Mouse (Mus musculus) granulocyte monocyte progenitor cell, adult 5-6 weeks (primary cell): ENCODE measurements around the gene Rpp25l. TPM values are rescaled to one million over a fixed set of nuclear protein-coding genes. Genes with fewer than 3 reads are reported as not detected.

Experiments
- ATAC-seq: replicated peaks from 2 replicates; pipeline ENCODE4 v1.8.0; 2016; ENCODE audit warnings: mild to moderate bottlenecking, moderate TSS enrichment, inconsistent platforms; ENCODE audit not compliant: poor library complexity, severe bottlenecking
- total RNA-seq, 2 experiments: library from RNA; stranded (forward) in 1 of 2; stranded (reverse) in 1 of 2; fragments of 200-712, 200-1000 nt in 1 of 2; fragments of >200 nt in 1 of 2; fragmentation: Nextera tagmentation in 1 of 2; gene quantifications; 2 replicates each; pipeline ENCODE4 v1.2.3; 2014 to 2017

Rpp25l gene
- total RNA-seq, 2 experiments from 2014 or later = 20.1 to 23.0 TPM

DNA sequence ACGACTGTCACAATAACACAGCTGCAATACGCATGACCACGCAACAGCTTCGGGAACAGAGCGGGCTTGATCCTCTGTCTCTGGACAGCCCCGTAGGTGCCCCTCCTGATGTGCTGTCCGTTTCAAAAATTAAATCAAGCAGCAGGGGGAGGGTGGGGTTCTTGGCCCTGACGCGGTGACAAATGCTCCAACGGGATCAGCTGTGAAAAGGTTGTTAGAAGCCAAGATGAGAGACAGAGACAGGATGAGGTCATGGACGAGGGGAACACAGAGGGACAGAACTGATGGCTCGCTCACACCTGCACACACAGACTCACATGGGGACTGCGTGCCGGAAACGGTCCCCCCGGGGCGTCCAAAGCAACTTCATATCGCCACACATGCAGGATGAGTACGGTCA lies 40.1 kb downstream of the Rpp25l start:
- ATAC-seq = no peak

DNA sequence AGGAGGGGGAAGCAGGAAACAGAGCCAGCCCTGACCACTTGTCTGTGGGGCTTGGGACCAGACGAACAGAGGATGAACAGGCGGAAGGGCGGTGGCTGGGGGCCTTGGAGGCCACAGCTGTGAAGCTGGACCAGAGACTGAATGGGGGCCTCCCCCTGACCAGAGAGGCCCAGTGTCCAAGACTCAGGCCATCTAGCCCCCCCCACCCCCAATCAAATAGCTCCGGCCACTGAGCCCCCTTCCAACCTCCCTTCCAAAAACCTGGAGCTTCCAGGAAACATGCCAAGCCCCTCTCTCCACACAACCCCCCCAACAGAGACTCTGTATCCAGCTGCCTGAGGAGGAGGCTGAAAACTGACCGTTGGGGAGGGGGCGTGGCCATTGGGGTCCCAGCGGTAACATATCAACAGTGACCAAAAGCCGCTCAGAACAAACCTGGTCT lies 40.8 kb downstream of the Rpp25l start:
- ATAC-seq = no peak

DNA sequence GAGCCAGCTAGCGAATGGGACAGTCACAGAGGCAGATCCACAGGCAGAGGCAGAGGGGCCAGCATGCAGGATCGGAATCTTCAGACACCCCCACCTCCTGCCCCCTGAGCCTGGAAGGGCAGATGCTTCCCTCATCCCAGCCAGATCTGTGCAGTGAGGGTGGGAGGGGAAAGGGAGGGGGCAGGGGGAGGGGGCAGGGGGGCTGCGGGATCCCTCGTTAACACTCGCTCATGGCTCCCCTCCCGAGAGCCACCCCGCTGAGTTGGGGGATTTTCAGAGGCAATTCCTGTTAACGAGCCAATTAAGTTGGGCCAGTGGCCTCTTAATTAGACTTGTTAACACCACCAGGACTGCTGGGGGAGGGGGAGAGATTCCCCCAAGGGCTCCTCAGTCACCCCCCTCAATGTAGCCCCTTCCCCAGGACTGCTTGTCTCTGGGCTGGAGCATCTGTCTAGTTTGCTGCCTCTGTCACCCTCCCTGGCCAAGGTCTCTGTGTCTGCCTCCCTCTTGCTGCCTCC lies 41.3 kb downstream of the Rpp25l start:
- no peak for ATAC-seq

DNA sequence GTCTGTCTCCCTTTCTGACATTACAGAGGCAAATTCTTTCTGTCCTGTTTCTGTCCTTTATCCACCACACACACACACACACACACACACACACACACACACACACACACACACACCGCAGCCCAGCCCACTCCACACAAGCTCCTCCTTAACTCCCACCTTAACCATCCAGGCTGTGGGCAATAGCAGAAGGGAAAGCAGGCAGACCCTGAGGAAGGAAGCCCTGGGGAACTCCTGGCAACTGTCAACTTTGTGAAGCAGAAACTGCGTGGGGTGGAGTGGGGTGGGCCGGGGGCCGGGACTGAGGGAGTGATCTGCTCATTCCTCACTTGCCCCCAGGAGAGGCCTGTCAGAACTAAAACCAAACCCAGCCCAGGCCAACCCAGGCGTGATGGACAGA lies 41.8 kb downstream of the Rpp25l start:
- ATAC-seq = no peak

DNA sequence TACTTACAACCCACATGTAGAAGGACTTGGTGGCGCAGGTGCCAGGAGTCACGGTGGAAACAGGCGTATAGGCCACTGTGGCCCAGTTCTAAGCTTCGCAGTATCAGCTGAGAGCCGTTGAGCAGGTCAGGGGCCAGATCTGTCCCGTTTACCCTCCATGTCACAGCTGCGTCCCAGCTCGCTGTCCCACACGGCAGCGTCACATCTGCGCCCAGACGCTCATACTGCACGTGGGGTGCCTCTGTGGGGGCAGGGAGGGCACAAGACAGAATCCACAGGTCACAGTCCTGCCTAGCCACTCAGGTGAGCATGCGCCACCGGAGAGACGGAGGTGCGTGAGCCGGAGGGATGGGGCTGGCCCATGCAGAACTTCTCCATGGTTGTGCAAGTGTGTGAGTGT lies 42.5 kb downstream of the Rpp25l start:
- no peak for ATAC-seq

DNA sequence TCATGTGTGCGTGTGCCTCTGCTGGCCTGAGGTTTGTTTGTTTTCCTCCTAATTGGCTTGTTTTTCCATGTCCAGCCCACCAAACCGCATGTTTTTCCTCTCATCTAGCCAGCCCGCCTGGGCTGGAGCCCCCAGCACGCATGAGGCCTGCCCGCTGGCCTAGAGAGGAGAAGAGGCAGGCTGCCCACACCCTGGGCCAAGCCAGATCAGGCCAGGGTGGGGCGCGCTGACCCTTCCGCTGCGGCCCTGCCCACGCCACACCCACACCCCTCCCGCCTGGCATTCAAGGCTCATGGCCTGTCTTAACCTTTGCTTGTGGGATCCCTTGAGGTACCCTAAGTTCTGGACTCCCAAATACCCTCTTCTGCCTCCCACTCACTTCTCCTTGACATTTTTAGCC lies 46.7 kb downstream of the Rpp25l start:
- no peak for ATAC-seq

DNA sequence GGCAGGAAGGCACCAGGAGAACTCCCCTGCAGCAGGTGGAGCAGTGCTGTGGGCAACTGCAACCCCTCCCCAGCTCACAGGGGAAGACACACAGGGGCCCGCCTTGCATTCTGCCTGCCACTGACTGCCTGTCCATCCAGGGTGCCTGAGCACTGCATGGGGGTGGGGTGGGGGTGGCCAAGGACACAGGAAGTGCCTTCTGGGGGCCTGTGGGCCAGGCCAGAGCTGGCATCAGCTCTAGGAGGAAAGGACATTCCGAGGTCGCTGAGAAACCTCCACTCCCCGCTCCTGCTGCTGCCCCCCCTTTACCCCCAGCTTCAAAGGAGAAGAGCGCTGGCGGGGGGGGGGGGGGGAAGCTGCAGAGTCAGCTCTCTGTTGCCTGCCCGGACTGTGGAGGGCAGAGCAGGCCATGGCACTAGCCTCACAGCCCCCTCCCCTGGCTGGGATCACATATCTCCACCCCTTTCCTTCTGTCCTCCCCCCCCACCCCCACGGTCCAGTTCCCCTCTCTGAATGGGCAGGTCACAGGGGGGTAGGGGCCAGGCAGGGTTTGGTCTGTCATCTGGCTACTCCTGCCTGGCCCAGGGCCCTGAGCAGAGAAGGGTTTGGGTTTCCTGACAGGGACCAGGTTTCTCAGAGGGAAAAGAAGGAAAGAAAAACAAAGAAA lies 48.2 kb downstream of the Rpp25l start:
- ATAC-seq = no peak

DNA sequence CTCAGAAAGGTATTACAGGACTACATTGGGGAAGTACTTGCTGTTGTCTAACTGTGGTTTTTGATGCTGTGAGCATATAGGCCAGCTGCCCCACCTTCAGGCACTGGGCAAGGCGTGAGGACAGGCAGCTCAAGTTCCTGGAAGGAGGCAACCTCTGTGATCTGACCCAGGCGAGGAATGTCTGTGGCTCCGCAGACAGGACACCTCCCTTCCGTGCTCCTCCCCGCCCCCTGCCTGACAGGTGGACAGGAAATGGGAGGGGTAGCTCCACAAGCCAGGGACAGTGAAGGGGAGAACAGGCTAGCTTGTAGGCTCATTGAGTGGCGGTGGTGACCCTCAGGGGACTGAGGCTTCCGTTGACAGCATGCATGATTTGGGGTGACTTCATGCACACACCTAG lies 48.8 kb downstream of the Rpp25l start:
- no peak for ATAC-seq

DNA sequence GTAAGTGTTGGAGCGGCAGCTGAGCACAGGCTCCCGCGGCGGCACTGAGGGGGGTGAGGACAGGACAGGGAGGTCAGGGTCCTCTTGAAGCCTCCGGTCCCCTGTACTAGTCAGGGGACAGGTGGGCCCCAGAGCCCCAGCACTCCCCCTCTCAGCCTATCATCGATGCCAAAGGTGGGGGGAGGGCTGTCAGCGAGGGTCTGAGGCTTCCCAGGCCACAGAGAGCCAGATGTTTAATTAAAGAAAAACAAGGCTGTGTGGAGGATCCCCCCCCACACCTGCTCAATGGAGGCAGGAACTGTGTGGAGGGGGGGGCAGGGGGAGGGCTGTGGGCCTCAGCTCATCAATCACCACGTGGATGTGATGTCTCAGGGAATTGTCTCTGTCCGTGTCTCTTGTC lies 49.7 kb downstream of the Rpp25l start:
- no peak for ATAC-seq

DNA sequence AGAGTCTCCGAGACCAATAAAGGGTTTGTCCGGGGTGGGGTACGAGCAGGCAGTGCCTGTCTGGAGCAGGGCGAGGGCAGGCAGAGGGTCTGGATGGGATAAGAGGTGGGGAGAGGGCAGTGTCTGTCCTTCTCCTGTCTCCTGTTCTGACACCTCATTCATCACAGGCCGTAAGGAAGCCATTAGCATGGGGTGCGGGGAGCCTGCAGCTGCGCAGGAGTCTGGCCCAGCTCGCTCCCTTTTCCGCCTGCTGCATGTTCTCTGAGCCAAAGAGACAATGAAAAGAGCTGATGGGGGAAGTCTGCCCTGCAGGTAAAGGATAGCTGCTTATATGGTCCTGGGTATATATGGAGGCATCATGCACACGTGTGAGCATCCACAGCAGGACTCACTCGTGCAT lies 50.6 kb downstream of the Rpp25l start:
- no peak for ATAC-seq

Other genes with a start within 250 kb of the Rpp25l start
- 23.2 and 35.0 TPM in 2 replicates for gene Kif24, start 248.6 kb downstream of the Rpp25l start, total RNA-seq (2014; fragmentation: Nextera tagmentation)
- 12.8 and 15.4 TPM in 2 replicates for gene Kif24, start 248.6 kb downstream of the Rpp25l start, total RNA-seq (2017)
- gene Nudt2, start 248.4 kb downstream of the Rpp25l start, total RNA-seq (2014; fragmentation: Nextera tagmentation) = 12.3 and 72.3 TPM in 2 replicates
- 15.1 and 26.5 TPM in 2 replicates for gene Nudt2, start 248.4 kb downstream of the Rpp25l start, total RNA-seq (2017)
- gene AI464131, start 210.5 kb downstream of the Rpp25l start, total RNA-seq (2014; fragmentation: Nextera tagmentation) = not detected in 2 replicates
- gene AI464131, start 210.5 kb downstream of the Rpp25l start, total RNA-seq (2017) = not detected in 2 replicates
- 1.9 TPM in 1 of 2 replicates, not detected in the other for gene 1110017D15Rik, start 196.2 kb downstream of the Rpp25l start, total RNA-seq (2014; fragmentation: Nextera tagmentation)
- gene 1110017D15Rik, start 196.2 kb downstream of the Rpp25l start, total RNA-seq (2017) = not detected in 2 replicates
- 2.6 and 3.2 TPM in 2 replicates for gene Fam219a, start 144.0 kb downstream of the Rpp25l start, total RNA-seq (2014; fragmentation: Nextera tagmentation)
- 0.26 and 1.9 TPM in 2 replicates for gene Fam219a, start 144.0 kb downstream of the Rpp25l start, total RNA-seq (2017)
- gene Dnaic1, start 143.8 kb downstream of the Rpp25l start, total RNA-seq (2014; fragmentation: Nextera tagmentation) = not detected in 2 replicates
- not detected in 2 replicates for gene Dnaic1, start 143.8 kb downstream of the Rpp25l start, total RNA-seq (2017)
- gene Enho, start 73.2 kb downstream of the Rpp25l start, total RNA-seq (2014; fragmentation: Nextera tagmentation) = not detected in 2 replicates
- not detected in 2 replicates for gene Enho, start 73.2 kb downstream of the Rpp25l start, total RNA-seq (2017)
- gene Cntfr, start 16.4 kb downstream of the Rpp25l start, total RNA-seq (2014; fragmentation: Nextera tagmentation) = not detected in 2 replicates
- not detected in 2 replicates for gene Cntfr, start 16.4 kb downstream of the Rpp25l start, total RNA-seq (2017)
- 66.9 and 71.4 TPM in 2 replicates for gene Il11ra1, start 13.5 kb downstream of the Rpp25l start, total RNA-seq (2014; fragmentation: Nextera tagmentation)
- gene Il11ra1, start 13.5 kb downstream of the Rpp25l start, total RNA-seq (2017) = 102 and 103 TPM in 2 replicates
- 56.6 and 61.4 TPM in 2 replicates for gene Dctn3, start 9.6 kb upstream of the Rpp25l start, total RNA-seq (2014; fragmentation: Nextera tagmentation)
- 45.6 and 72.8 TPM in 2 replicates for gene Dctn3, start 9.6 kb upstream of the Rpp25l start, total RNA-seq (2017)
- not detected in 2 replicates for gene Arid3c, start 17.6 kb upstream of the Rpp25l start, total RNA-seq (2014; fragmentation: Nextera tagmentation)
- not detected in 2 replicates for gene Arid3c, start 17.6 kb upstream of the Rpp25l start, total RNA-seq (2017)
- 26.7 and 27.2 TPM in 2 replicates for gene Galt, start 41.7 kb upstream of the Rpp25l start, total RNA-seq (2014; fragmentation: Nextera tagmentation)
- gene Galt, start 41.7 kb upstream of the Rpp25l start, total RNA-seq (2017) = 33.0 and 39.2 TPM in 2 replicates
- gene Sigmar1, start 42.6 kb upstream of the Rpp25l start, total RNA-seq (2014; fragmentation: Nextera tagmentation) = 46.7 and 68.6 TPM in 2 replicates
- gene Sigmar1, start 42.6 kb upstream of the Rpp25l start, total RNA-seq (2017) = 32.9 and 59.9 TPM in 2 replicates
- 25.1 and 25.6 TPM in 2 replicates for gene Ccl27a, start 60.7 kb upstream of the Rpp25l start, total RNA-seq (2014; fragmentation: Nextera tagmentation)
- gene Ccl27a, start 60.7 kb upstream of the Rpp25l start, total RNA-seq (2017) = 5.4 and 10.3 TPM in 2 replicates
- gene Gm21541, start 190.1 kb upstream of the Rpp25l start, total RNA-seq (2014; fragmentation: Nextera tagmentation) = not detected in 2 replicates
- not detected in 2 replicates for gene Gm21541, start 190.1 kb upstream of the Rpp25l start, total RNA-seq (2017)
- gene Gm20878, start 228.0 kb upstream of the Rpp25l start, total RNA-seq (2014; fragmentation: Nextera tagmentation) = 1.8 TPM in 1 of 2 replicates, not detected in the other
- gene Gm20878, start 228.0 kb upstream of the Rpp25l start, total RNA-seq (2017) = 0.21 and 0.82 TPM in 2 replicates